Mouse (Mus musculus) liver, embryonic 14.5 days (tissue): ENCODE data around the gene Man1c1.

ENCODE experiments used
- CTCF ChIP-seq: IDR thresholded peaks from 2 replicates; pipeline ENCODE4 v1.5.1; 2016; ENCODE audit warnings: antibody characterized with exemption, low read depth, control low read depth
- EP300 ChIP-seq: IDR thresholded peaks from 2 replicates; pipeline ENCODE4 v1.6.1; 2016; ENCODE audit warnings: antibody characterized with exemption, low read depth

DNA sequence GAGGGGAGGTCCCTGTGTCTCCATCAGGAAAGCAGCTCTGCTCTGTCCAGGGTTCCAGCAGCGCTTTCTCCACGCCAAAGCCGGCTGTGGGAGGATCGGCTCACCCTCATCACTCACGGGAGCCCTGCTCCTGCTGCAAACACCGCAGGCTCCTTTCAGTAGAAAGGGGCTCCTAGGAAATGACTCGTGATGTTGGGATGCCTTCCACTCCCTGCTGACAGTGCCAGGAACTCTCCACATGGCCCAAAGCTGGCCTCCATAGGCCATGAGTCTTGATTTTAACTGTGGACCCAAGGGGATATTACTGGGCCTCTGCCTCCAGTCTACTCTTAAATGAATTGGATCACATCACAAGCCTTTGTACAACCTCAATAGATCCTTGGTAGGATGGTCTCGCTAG lies 134.3 kb downstream of the Man1c1 start:
- TF ChIP-seq CTCF (no peak), EP300 (no peak)
